Mouse (Mus musculus) liver, postnatal 0 days (tissue): Measurements from ENCODE around the gene Plscr2. TPM values are rescaled to one million over a fixed set of nuclear protein-coding genes. Genes with fewer than 3 reads are reported as not detected.

Experiments used
- ATAC-seq: fragments of 200-750 bp; cut with Nextera tagmentation; 2 replicates; pipeline ENCODE4 v1.8.0; 2017; ENCODE audit warnings: mild to moderate bottlenecking, moderate library complexity
- DNase-seq: peaks from one replicate; pipeline ENCODE4 v3.0.0-alpha.2; 2016
- H3K27ac ChIP-seq: fragments of 300-500 bp; sonication (generic); 2 replicates; pipeline ENCODE4 v1.5.1; 2014; ENCODE audit warnings: antibody characterized with exemption, moderate library complexity, mild to moderate bottlenecking, low read depth
- H3K27me3 ChIP-seq: fragments of 300-500 bp; sonication (generic); 2 replicates; pipeline ENCODE4 v1.6.1; 2014; ENCODE audit warnings: low read length, control low read depth, mixed read lengths; ENCODE audit not compliant: insufficient read depth
- H3K36me3 ChIP-seq: fragments of 300-500 bp; sonication (generic); replicated peaks from 2 replicates; pipeline ENCODE4 v1.6.1; 2014; ENCODE audit warnings: mild to moderate bottlenecking, control low read depth, low read length, moderate library complexity, mixed read lengths; ENCODE audit not compliant: insufficient read depth
- H3K4me1 ChIP-seq: fragments of 300-500 bp; sonication (generic); 2 replicates; pipeline ENCODE4 v1.6.1; 2014; ENCODE audit warnings: antibody characterized with exemption, mild to moderate bottlenecking, control low read depth; ENCODE audit not compliant: insufficient read depth
- H3K4me2 ChIP-seq: fragments of 300-500 bp; sonication (generic); 2 replicates; pipeline ENCODE4 v1.6.1; 2014; ENCODE audit warnings: low read depth, mild to moderate bottlenecking, low read length, moderate library complexity, mixed read lengths
- H3K4me3 ChIP-seq: fragments of 300-500 bp; sonication (generic); 2 replicates; pipeline ENCODE4 v1.5.1; 2014; ENCODE audit warnings: low read depth, low read length
- H3K9ac ChIP-seq: fragments of 300-500 bp; sonication (generic); replicated peaks from 2 replicates; pipeline ENCODE4 v1.6.1; 2014; ENCODE audit warnings: mild to moderate bottlenecking, moderate library complexity
- H3K9me3 ChIP-seq: fragments of 300-500 bp; sonication (generic); 2 replicates; pipeline ENCODE4 v1.6.1; 2016; ENCODE audit warnings: mild to moderate bottlenecking, control low read depth, low read length, mixed read lengths
- CTCF ChIP-seq: sonication (generic); IDR thresholded peaks from 2 replicates; pipeline ENCODE4 v1.5.1; 2016; ENCODE audit warnings: antibody characterized with exemption, low read depth
- EP300 ChIP-seq: IDR thresholded peaks from 2 replicates; pipeline ENCODE4 v1.6.1; 2016; ENCODE audit warnings: antibody characterized with exemption, low read depth, mild to moderate bottlenecking
- WGBS: fragments of 180-500 bp; shearing (Covaris S2); extraction: QIAGEN DNeasy Blood & Tissue Kit; methylation state at CpG from one replicate; pipeline ENCODE4 v1.1.7; 2014; ENCODE audit not compliant: insufficient replicate concordance; 5-methylcytosine and 5-hydroxymethylcytosine counted together
- polyA plus RNA-seq: library from polyadenylated mRNA; unstranded; fragments of >200 nt; fragmentation: Nextera tagmentation; extraction: Ambion mirVana; gene quantifications from 2 replicates; pipeline ENCODE4 v1.2.1, GENCODE M21; 2015

The Plscr2 gene
- 2.2 and 2.3 TPM in 2 replicates for polyA plus RNA-seq

- DNase-seq (no peak), ATAC-seq (no peak)
- Histone ChIP-seq H3K36me3 (no peaks in the 10 kb centered on the region), H3K27ac (peak within 1 kb of the TSS; percentile 75), H3K9ac (no peak within 1 kb of the TSS), H3K27me3 (no peaks in the 10 kb centered on the region), H3K4me1 (peaks cover 26% of the 10 kb centered on the region), H3K9me3 (no peaks in the 10 kb centered on the region), H3K4me3 (no peak within 1 kb of the TSS), H3K4me2 (peak within 1 kb of the TSS; percentile 26; the same call in 1 of the 2 replicates)
- WGBS: 66% methylated on average over 9 of the region's 9 CpGs
- TF ChIP-seq CTCF (no peak), EP300 (no peak)
These were observed at the start of gene Plscr2 for GRCm38 (mm10) chr9:92275486-92276207. Gene Plscr2 (plus strand): TSS chr9:92275602.

GRCm38 (mm10) chr9:92226127-92226655 is 49.2 kb upstream of the Plscr2 start:
- H3K36me3 ChIP-seq: no peaks in the 10 kb centered on the region
- H3K4me2 ChIP-seq: no peak overlapping the region
- no peak overlapping the region for H3K4me3 ChIP-seq
- no peak overlapping the region for H3K9ac ChIP-seq
- H3K9me3 ChIP-seq: no peaks in the 10 kb centered on the region
- no peak for DNase-seq
- TF ChIP-seq CTCF (no peak), EP300 (no peak)
- peak; percentile 14; the same call in 1 of the 2 replicates for ATAC-seq
- no peaks in the 10 kb centered on the region for H3K27me3 ChIP-seq
- no peak overlapping the region for H3K27ac ChIP-seq
- peaks cover 6% of the 10 kb centered on the region; the same call in 1 of the 2 replicates for H3K4me1 ChIP-seq
- 41% methylated on average over 3 of the region's 3 CpGs for WGBS

DNA sequence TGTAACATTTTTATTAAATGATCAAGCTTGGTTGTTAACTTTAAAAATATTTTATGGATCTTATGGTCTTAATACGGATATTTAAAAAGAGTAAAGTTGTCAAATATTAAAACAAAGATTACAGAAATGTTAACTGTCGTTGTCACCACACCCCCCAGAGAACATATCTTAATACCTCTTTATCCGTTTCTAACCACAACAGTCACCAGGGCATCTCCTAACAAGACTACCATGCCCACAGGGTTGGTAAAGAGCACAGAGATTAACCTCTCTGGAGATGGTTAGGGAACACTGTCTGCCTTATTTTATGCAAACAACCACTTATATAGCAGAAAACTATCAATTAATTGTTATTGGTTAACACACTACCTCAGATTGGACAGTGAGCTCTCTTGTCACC is 48.6 kb upstream of the Plscr2 start:
- Histone ChIP-seq H3K9me3 (no peaks in the 10 kb centered on the region), H3K27me3 (no peaks in the 10 kb centered on the region), H3K4me1 (peaks cover 4% of the 10 kb centered on the region; the same call in 1 of the 2 replicates), H3K9ac (no peak overlapping the region), H3K4me2 (no peak overlapping the region), H3K36me3 (no peaks in the 10 kb centered on the region), H3K4me3 (no peak overlapping the region), H3K27ac (no peak overlapping the region)
- TF ChIP-seq EP300 (peak; percentile 25; the same call in 1 of the 2 replicates), CTCF (no peak)
- DNase-seq: no peak
- 46% methylated on average over 3 of the region's 3 CpGs for WGBS
- ATAC-seq: no peak

- no peak overlapping the region for H3K27ac ChIP-seq
- no peaks in the 10 kb centered on the region for H3K9me3 ChIP-seq
- H3K4me1 ChIP-seq: peaks cover 4% of the 10 kb centered on the region; the same call in 1 of the 2 replicates
- ATAC-seq: peak; percentile 53
- WGBS: 67% methylated on average over 16 of the region's 16 CpGs
- no peak overlapping the region for H3K4me3 ChIP-seq
- no peak overlapping the region for H3K9ac ChIP-seq
- H3K4me2 ChIP-seq: no peak overlapping the region
- no peak for DNase-seq
- H3K36me3 ChIP-seq: no peaks in the 10 kb centered on the region
- no peaks in the 10 kb centered on the region for H3K27me3 ChIP-seq
- TF ChIP-seq EP300: no peak
- TF ChIP-seq CTCF: no peak
These were observed 46.3 kb upstream of the Plscr2 start for GRCm38 (mm10) chr9:92228867-92229832.

DNA sequence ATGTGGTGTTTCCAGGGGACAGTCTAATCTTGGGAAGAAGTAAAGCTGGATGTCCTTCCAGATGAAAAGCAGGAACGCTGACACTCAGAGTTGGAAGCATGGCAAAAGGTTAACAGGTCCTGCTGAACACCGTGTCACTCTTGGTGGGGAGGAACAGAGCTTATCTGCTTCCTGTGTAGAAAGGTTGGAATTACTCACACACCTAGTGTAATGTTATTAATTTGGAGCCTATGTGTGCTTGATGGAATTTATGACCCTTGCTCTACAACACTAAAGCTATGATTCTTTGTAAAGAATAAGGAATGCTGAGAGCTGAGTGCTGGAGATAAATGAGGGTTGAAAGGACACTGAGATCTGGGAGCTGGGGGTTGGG is 45.6 kb upstream of the Plscr2 start:
- no peak for DNase-seq

More for the DNA sequence above, 45.6 kb upstream of the Plscr2 start:
- no peak for TF ChIP-seq CTCF
- TF ChIP-seq EP300: no peak
- 0 out of 2 replicates have a peak, but pooled peaks have one; percentile 33 for ATAC-seq
- Histone ChIP-seq H3K4me2 (no peak overlapping the region), H3K4me1 (peaks cover 4% of the 10 kb centered on the region; the same call in 1 of the 2 replicates), H3K9ac (no peak overlapping the region), H3K27ac (no peak overlapping the region), H3K27me3 (no peaks in the 10 kb centered on the region), H3K9me3 (no peaks in the 10 kb centered on the region), H3K36me3 (no peaks in the 10 kb centered on the region), H3K4me3 (no peak overlapping the region)
- WGBS: 30% methylated on average over 2 of the region's 2 CpGs
